Mouse (Mus musculus) layer of hippocampus, adult 2 months (tissue): ENCODE results near the gene Plppr3. TPM values are rescaled to one million over a fixed set of nuclear protein-coding genes. Genes with fewer than 3 reads are reported as not detected.

Experiments
- DNase-seq, 2 experiments: peaks; one replicate each; pipeline ENCODE4 v3.0.0; 2022; ENCODE audit warnings: low spot score in 2 of 2
- H3K27ac ChIP-seq: fragments of 200-600 bp; 2 replicates; pipeline ENCODE4 v1.8.1; 2022
- H3K4me3 ChIP-seq: fragments of 200-600 bp; 2 replicates; pipeline ENCODE4 v1.8.1; 2022; ENCODE audit warnings: mild to moderate bottlenecking
- CTCF ChIP-seq: fragments of 200-600 bp; conservative IDR thresholded peaks from 2 replicates; pipeline ENCODE4 v1.8.1; 2022; ENCODE audit warnings: antibody characterized with exemption, mild to moderate bottlenecking, moderate library complexity
- long read RNA-seq, 2 experiments: library from polyadenylated mRNA; stranded (forward); transcript quantifications; one replicate each; pipeline ENCODE4 v2.0.0; 2021; ENCODE audit warnings: borderline mapping rate in 2 of 2
- total RNA-seq, 2 experiments: library from RNA; stranded (reverse); gene quantifications; 2 replicates each; pipeline ENCODE4 v1.2.3; 2021

Plppr3 gene
- total RNA-seq = 10 to 100 TPM; 33.7 to 37.1 TPM
- long read RNA-seq, experiment 1, transcript Plppr3-206 (6 exons, 2,843 nt) = minor isoform, 5 of 23 reads
- long read RNA-seq, experiment 1, transcript Plppr3-201 (7 exons, 2,766 nt) = major isoform, 8 of 23 reads
- long read RNA-seq, experiment 1, partial matches to known transcripts = 1 of 23 reads
- long read RNA-seq, experiment 1, other reads (novel, unspliced or antisense) = 9 of 23 reads
- long read RNA-seq, experiment 2, transcript Plppr3-201 (7 exons, 2,766 nt) = major isoform, 10 of 28 reads
- long read RNA-seq, experiment 2, partial matches to known transcripts = 3 of 28 reads
- long read RNA-seq, experiment 2, other reads (novel, unspliced or antisense) = 12 of 28 reads

- DNase-seq = no peak
- peak within 1 kb of the TSS; percentile 85 for H3K27ac ChIP-seq
- no peak for TF ChIP-seq CTCF
- peak within 1 kb of the TSS; percentile 69 for H3K4me3 ChIP-seq
Observed at GRCm38 (mm10) chr10:79874290-79874862, at the start of gene Plppr3, which contains the start of gene Prtn3. Gene Plppr3, minus strand, starts transcription at chr10:79874634. Gene Prtn3, plus strand, starts transcription at chr10:79874476.

GRCm38 (mm10) chr10:79921572-79921971 is 47.1 kb upstream of the Plppr3 start:
- H3K27ac ChIP-seq = no peak overlapping the region
- no peak for TF ChIP-seq CTCF
- DNase-seq = no peak
- peak overlapping the region; percentile 32 for H3K4me3 ChIP-seq

GRCm38 (mm10) chr10:79920958-79921535 is 46.6 kb upstream of the Plppr3 start, which contains the start of gene R3hdm4:
Gene R3hdm4, minus strand, starts transcription at chr10:79921208.
- H3K27ac ChIP-seq = no peak within 1 kb of the TSS
- H3K4me3 ChIP-seq = peak within 1 kb of the TSS; percentile 42
- TF ChIP-seq CTCF = no peak
- DNase-seq = no peak

GRCm38 (mm10) chr10:79920056-79920890 is 45.8 kb upstream of the Plppr3 start:
- peak overlapping the region; percentile 42; the same call in 1 of the 2 replicates for H3K4me3 ChIP-seq
- H3K27ac ChIP-seq = no peak overlapping the region
- no peak for DNase-seq
- TF ChIP-seq CTCF = no peak

GRCm38 (mm10) chr10:79919251-79919849 is 44.9 kb upstream of the Plppr3 start:
- no peak for DNase-seq
- no peak for TF ChIP-seq CTCF
- Histone ChIP-seq H3K27ac (no peak overlapping the region), H3K4me3 (no peak overlapping the region)

- no peak for DNase-seq
- Histone ChIP-seq H3K4me3 (peak overlapping the region; percentile 22; the same call in 1 of the 2 replicates), H3K27ac (no peak overlapping the region)
- TF ChIP-seq CTCF = no peak
Observed at GRCm38 (mm10) chr10:79918231-79919078, 44.0 kb upstream of the Plppr3 start.

GRCm38 (mm10) chr10:79917532-79918100 is 43.2 kb upstream of the Plppr3 start:
- TF ChIP-seq CTCF = no peak
- H3K27ac ChIP-seq = peak overlapping the region; percentile 97
- peak overlapping the region; percentile 90 for H3K4me3 ChIP-seq
- no peak for DNase-seq

GRCm38 (mm10) chr10:79916808-79917531 is 42.5 kb upstream of the Plppr3 start, which contains the start of gene Kiss1r:
Gene Kiss1r, plus strand, starts transcription at chr10:79916971.
- DNase-seq = peak; percentile 85 to 87
- peak within 1 kb of the TSS; percentile 90 for H3K4me3 ChIP-seq
- peak within 1 kb of the TSS; percentile 97 for H3K27ac ChIP-seq
- no peak for TF ChIP-seq CTCF

- no peak for TF ChIP-seq CTCF
- no peak for DNase-seq
- H3K27ac ChIP-seq = peak overlapping the region; percentile 97
- peak overlapping the region; percentile 90 for H3K4me3 ChIP-seq
Observed at GRCm38 (mm10) chr10:79916081-79916480, 41.6 kb upstream of the Plppr3 start.

- peak overlapping the region; percentile 90 for H3K4me3 ChIP-seq
- no peak for DNase-seq
- H3K27ac ChIP-seq = peak overlapping the region; percentile 97
- TF ChIP-seq CTCF = no peak
Observed at GRCm38 (mm10) chr10:79914948-79915596, 40.6 kb upstream of the Plppr3 start.
